Mouse (Mus musculus) cerebellum, postnatal 4 days (tissue): Measurements from ENCODE around the gene Gse1.

Experiments
- DNase-seq, 2 experiments: peaks; one replicate each; pipeline ENCODE4 v3.0.0; 2022; ENCODE audit warnings: low spot score in 2 of 2, mixed read lengths in 1 of 2

The Gse1 gene

DNA sequence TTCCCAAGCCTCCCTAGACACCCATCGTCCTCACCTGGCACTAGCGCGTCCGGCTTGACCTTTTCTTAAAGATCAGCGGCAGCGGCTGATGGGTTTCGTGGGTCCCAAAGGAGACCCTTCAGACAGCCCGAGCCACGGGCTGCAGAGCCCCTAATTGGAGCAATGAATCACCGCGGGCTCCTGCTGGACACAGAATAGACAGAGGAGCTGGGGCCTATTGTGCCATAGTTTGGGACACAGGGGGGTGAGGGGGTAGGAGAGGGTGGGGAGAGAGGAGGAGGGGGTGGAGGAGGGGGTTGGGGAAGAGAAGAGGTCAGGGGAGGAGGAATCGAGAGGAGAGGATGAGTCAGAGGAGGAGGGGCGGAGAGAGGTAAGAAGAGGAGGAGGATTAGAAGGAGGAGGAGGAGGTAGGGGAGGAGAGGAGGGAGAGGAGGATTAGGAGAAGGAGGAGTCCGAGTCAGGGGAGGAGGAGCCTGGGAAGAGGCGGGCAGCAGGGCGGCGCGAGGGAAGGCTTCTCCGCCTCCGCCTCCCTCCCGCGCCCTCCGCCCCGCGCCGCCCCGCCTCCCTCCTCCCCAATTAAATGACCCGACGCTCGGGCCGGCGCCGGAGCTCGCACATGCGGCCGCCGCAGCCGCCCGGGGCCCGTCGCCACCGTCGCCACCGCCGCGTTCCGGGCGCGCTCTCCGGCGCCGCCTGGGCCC lies at the start of gene Gse1:
Gene Gse1, plus strand, starts transcription at position 566 of the 701 bp plus-strand sequence.
- DNase-seq = peak; percentile 55 to 73

- peak; percentile 96 to 98 for DNase-seq
Observed at GRCm38 (mm10) chr8:120179027-120179431, 49.2 kb upstream of the Gse1 start.

DNA sequence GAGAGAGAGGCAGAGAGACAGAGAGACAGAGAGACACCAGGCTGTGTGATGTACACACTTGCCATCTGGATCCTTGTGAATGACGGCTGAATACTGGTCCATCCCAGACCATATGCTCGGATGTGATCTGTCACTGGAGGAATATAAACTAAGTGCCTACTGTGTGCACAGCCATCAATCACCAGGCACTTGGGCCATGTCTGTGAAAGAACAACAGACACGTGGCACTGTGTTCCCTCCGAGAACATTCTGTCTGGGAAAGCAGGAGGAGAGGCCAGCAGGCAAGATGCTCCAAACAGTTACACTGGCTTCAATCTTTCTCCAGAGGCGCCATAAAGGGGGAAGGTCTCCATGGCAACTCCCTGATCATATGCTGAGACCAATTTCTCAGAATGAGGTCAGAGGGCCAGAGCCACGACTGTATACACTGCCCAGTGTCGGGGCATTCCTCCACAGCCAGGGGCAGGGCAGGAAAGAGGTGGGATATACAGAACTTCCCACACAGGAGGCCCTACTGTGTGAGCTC lies 47.7 kb upstream of the Gse1 start:
- no peak for DNase-seq

GRCm38 (mm10) chr8:120181274-120181673 lies 47.0 kb upstream of the Gse1 start:
- DNase-seq = no peak

DNA sequence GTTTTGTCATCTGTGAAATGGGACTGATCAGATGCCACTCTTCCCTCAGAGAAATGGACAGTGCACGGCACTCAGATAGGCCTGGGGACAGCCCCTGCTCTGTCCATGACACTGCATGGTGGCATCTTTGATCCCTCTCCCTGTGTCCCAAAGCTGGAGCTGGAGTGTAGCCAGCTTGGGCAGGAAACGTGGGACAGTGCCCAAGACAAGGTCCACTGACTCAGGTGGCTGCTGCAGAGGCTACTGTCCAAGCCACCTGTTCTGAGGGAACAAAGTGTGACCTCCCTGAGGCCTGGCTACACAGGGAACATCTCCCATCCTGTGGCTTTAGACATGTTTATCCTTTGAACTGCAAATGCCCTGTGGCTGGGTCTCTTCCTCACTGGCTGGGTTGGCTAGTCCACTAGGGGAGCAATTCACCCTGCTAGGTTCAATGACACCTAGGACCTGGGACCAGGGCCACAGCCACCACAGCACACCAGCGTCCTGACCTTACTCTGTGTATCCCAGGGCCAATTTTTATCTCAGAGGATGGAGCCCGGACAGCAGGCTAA lies 46.3 kb upstream of the Gse1 start:
- no peak for DNase-seq

GRCm38 (mm10) chr8:120184366-120184765 lies 43.9 kb upstream of the Gse1 start:
- no peak for DNase-seq

DNA sequence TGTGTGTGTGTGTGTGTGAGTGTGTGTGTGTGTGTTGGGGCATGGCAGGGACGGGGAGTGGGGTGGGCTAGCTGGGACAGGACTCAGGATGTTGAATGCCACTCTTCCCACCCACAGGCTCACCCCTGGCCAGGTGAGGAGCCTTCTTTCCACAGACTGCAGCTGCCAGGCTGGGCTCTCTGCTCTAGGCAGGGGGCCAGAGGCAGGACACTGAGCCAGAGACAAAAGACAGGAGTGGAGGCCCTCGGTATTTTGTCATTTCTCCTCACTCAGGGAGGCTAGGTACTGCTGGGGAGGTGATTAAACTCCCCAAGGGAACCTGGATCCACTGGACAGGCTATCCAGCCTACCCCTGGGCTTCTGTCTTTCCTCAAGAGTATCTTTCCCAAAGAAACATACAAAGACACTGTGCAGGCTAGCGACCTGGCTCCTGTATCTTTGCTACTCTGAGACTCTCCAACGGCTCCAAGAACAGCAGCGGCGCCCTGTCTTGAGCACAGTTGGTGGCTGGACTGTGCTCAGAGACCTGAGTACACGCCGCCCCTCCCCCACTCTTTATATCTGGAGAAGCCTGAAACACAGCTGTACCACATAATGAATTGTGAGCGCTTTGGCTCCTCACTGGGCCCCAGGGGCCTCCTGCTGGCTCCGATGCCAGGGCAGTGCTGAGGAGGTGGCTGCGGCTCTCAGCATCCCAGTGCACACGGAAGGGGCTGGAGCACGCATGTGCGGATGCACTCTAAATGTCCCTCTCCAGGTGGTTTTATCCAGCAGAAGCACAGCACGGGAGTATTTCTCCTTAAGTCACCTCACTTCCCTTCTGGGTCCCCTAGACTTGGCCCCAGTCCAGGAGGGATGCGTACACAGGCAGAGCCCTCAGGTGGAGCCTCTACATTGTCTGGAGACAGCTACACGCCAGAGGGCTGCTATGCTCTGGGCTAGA lies 43.1 kb upstream of the Gse1 start:
- no peak for DNase-seq

- DNase-seq = no peak
Observed at GRCm38 (mm10) chr8:120186454-120186853, 41.8 kb upstream of the Gse1 start.

DNA sequence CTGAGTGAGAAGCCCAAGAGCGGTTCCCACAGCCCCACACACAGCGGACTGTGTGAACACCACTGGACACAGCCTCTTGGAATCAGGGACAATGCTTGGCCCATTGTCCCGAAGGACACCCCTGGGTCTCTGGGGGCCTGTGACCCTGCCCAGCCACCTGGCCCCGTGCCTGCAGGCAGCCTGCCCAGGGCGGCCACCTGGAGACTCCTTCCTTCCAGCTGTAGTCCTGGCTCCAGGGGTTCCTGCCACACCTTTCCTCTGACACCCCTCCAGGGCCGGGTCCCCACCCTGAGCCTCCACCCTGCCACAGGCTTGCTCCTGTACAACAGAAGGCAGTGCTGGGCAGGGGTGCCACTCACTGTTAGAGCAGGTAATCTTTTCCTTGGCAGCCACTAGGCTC lies 39.7 kb upstream of the Gse1 start:
- no peak for DNase-seq

DNA sequence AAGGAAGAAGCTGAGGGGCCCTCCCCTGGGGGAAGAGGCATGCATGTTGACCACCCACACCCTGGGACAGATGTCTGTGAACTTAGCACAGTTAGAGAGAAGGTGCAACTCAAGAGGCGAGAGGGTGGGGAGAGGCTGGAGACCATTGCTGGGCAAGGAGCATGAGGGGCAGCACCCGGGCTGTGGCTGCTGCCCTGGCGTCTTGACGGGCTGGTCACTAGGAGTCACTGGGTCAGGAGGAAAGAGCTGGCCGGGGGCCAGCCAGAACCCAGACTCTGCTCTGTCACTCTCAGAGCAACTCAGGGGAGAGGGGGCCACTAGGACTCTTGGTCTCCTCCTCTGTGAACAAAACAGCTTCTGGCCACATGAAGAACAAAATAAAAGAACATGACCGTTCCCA lies 38.8 kb upstream of the Gse1 start:
- DNase-seq = no peak

DNA sequence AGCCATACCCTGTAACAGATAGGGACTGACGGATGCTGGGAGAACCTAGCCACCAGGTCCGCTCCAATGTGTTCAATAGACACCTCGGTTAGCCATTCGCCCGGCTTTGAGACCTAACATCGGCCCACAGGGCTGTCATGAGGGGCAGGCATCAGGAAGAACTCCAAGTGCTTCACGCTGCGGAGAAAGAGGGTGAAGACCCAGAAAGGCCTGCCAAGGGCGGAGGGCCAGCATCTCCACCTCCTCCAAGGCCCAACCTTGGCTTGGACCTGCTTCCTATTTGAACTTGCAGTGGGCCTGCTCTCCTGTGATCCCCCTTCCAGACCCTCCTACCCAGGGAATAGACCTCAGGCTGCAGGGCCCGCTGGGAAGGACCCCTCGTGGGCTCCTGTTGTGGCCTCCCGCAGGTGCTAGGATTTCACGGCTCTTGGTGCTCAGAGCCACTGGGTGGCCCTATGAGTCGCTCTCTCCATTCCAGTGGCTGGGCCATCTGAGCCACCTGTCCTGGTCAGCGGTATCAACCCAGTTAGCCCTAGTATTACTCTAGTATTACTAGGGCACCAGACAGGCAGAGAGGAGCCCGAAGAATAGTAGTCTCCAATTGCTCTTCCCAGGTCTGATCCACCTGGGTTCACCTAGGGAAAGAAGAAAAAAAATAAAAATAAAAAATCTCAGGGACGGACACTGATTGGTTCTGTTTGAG lies 38.0 kb upstream of the Gse1 start:
- DNase-seq = no peak

GRCm38 (mm10) chr8:120190810-120191413 lies 37.3 kb upstream of the Gse1 start:
- DNase-seq = peak; percentile 64 to 76

- DNase-seq = no peak
Observed at GRCm38 (mm10) chr8:120191633-120192032, 36.6 kb upstream of the Gse1 start.

DNA sequence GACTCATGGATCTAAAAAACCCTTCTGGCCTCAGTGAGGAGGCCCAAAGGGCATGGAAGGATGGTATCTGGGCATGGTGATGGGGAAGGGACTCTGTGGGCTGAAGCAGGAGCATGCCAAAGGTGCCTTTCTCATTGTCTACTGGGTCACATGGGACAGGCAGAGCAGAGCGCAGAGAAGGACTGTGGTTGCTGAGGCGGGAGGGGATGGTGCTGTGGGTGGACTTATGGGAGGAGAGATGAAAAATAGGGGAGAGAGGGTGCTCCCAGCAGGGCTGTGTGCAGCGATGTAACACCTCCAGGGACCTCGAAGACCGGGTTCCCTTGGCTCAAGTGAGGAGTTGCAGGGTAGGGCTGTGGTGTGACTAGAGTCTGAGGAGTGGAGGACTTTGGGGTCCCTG lies 36.1 kb upstream of the Gse1 start:
- DNase-seq = no peak

GRCm38 (mm10) chr8:120201351-120201750 lies 26.9 kb upstream of the Gse1 start:
- DNase-seq = no peak

DNA sequence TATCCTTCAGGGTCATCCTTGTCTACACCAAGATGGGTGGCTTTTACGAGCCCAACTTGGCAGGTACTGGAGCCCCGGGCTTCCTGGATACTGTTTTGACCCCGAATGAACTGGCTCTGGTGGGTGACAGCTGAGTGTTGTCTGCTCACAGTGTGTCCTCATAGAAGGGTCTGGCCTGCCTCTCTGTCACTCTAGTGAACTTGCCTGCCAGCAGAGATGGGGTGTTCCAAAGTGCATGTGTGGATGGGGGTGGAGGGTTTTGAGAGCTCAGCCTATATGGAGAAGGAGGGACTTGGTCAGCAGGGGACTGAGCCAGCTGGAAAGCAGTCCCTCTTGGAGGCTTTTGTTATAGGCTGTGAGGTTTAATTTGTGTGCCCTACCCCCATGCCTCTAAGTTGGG lies 25.7 kb upstream of the Gse1 start:
- DNase-seq = no peak

DNA sequence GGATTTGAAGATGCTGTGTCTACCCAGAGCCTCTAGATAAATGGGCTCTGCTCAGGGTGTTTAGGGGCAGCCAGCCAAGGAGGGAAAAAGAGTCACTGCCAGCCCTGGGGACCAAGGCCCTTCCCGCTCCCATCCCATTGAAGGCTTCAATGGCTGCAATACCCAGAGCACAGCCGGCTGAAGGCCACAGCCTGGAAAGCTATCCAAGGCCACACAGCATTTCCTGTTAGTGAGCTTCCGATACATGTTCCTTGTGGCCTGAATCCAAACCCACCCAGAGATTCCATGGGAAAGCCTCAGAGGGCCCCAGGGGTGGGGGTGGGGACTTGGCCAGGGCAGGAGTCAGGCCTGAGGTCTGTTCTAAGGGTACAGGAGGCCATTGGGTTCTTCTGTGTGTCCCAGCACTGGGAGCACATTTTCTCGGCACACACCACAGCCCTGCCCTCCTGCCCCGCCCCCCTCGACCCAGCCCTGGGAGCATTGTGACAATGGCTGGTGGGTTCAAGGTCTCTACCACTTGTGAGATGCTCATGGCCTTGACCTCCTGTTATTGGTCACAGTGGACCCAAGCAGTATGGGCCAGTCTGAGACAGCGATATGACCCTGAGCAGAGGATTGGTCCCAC lies 23.4 kb upstream of the Gse1 start:
- no peak for DNase-seq

- DNase-seq = no peak
Observed at GRCm38 (mm10) chr8:120205916-120206315, 22.3 kb upstream of the Gse1 start.

DNA sequence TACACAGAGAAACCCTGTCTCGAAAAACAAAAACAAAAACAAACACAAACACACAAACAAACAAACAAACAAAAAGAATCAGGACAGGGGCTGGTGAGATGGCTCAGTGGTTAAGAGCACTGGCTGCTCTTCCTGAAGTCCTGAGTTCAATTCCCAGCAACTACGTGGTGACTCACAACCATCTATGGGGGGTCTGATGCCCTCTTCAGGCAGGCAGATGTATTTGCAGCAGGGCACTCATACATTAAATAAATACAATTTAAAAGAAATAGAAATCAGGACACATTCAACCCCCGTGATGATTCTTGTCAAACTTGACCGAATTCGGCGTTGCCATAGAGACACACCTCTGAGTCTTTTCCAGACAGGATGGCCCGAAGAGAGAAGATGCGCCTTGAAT lies 20.9 kb upstream of the Gse1 start:
- DNase-seq = no peak

DNA sequence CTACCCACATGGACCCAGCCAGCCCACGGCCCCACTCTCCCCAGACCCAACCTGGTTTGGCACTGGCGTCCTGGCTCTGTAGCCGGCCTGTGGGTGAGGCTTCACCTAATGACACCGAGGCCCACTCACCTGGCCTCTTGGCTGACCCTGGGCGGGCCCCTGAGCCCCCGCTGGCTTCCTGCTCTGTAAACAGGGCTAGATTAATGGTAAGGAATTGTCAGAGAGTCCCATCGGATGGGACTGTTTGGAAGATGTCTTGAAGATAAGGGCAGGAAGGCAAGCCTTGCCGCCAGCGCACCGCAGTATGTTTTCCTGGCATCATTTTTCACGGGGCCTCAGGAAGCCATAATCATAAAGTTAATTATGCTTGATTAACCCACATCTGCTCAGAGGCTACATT lies 20.1 kb upstream of the Gse1 start:
- no peak for DNase-seq

DNA sequence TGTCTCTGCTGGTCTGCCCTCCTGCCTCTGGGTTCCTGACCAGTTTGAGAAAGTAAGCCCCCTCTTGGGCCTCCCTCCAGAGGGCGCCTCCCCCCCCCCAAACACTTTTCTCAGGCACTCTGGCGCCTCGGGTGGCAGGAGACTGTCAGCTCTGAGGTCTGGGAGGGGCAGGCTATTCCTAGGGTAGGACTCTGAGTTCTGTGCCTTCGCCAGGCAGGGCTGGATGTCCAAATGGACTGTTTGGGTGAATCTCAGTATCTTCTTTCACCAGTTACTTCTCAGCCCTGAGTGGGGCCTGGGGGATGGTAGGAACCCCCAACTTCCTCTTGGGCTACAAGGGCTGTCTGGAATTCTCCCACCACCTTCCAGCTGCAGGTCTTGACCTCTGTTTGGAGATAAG lies 16.9 kb upstream of the Gse1 start:
- DNase-seq = no peak
